Mouse (Mus musculus): ENCODE data around the gene Gzmg. TPM values are rescaled to one million over a fixed set of nuclear protein-coding genes. Genes with fewer than 3 reads are reported as not detected.
A peak's percentile ranks its signal among the peaks of the same experiment; 100 is the strongest.
"Not testable (repeated sequence)": the region's sequence is repeated elsewhere in the genome, so short reads cannot be mapped to it uniquely, and the experiment has no call there.

Gzmg gene
- polyA plus RNA-seq, 1 experiment from 2014 or later = 5.3 TPM

DNA sequence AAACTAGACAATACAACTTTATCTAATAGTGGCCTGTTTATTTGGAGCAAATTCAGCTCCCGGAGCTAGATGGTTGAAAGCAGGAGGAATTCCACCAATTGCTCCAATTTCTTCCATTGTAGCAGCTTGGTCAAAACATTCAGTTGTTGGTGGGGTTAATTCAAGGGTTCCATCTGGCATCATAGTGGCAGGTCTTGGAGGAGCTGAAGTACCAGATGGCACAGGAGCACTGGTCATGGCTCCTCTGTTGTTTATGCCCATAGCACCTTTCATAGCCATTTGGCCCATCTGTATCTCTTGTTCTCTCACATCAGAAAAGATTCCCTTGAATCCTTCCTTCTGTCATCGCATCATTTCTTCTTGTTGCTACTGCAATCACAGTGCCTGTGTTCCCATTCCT is 2.7 kb upstream of the Gzmg start:
- ChIA-PET POLR2A (no interaction called here), CTCF (no interaction called here)
- in situ Hi-C loops (cut with MboI; ENCODE audit: low pct_unique_long_range_greater_than_20kb) = no loop called here

DNA sequence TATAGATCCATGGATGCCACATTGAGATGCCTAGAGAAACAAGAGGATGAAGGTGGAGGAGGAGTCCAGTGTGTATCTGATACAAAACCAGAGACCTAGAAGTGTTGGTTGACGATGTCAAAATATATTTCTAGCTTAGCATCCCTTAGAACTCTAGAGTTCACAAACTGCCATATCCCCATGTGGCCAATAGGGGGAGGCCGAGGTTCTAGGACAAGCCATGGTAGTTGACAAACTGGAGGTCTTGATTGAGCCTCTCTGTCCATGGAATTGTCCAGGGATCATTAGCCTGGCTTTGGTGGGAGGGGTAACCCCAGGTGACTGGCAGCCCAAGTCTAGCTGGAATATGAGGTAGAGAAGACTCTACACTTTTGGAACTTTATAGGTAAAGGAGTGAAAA is 4.0 kb downstream of the Gzmg start:
- CTCF ChIA-PET = interaction anchor here (1.3 kb wide), 1 partner anchor 9 kb away, joined by 3 read pairs; no protein-coding TSS in a partner anchor
- POLR2A ChIA-PET = interaction anchor here (0.9 kb wide), 1 partner anchor 13 kb away, joined by 3 read pairs; no protein-coding TSS in a partner anchor

More for the DNA sequence above, 2.7 kb upstream of the Gzmg start:
- H3K27me3 ChIP-seq = peaks cover 7% of the 10 kb centered on the region
- ATAC-seq = no peak
- no peak for TF ChIP-seq CTCF (IDR thresholded peaks at IDR 0.05)
- no peak for DNase-seq (ENCODE audit: low read depth, low spot score)

DNA sequence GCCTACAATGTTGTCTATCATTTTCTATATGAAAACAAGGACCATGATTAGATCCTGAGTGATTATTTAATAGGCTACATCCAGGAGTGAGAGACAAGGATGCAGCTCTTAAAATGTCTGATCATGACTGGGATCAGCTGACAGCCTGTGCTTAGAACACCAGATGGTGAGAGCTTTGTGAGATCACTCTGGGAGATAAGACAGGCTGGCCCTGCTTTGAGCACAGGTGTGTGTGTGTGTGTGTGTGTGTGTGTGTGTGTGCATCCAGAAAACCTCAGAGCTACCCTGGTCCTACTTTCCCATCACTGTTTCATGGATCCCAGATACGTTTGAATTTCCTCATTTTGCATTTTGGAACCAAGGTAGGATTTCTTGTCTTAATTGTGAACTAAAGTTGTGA is 25.7 kb downstream of the Gzmg start:
- H3K27me3 ChIP-seq; DNase-seq (ENCODE audit: low read depth, low spot score); POLR2A ChIA-PET; in situ Hi-C loops (cut with MboI; ENCODE audit: low pct_unique_long_range_greater_than_20kb); CTCF ChIA-PET; ATAC-seq: not testable (repeated sequence)

More for the DNA sequence above, 4.0 kb downstream of the Gzmg start:
- ATAC-seq (no peak), DNase-seq (ENCODE audit: low read depth, low spot score) (no peak)
- peak; percentile 33 for TF ChIP-seq CTCF (IDR thresholded peaks at IDR 0.05)
- H3K27me3 ChIP-seq = peaks cover 4% of the 10 kb centered on the region
- in situ Hi-C loops (cut with MboI; ENCODE audit: low pct_unique_long_range_greater_than_20kb) = no loop called here

DNA sequence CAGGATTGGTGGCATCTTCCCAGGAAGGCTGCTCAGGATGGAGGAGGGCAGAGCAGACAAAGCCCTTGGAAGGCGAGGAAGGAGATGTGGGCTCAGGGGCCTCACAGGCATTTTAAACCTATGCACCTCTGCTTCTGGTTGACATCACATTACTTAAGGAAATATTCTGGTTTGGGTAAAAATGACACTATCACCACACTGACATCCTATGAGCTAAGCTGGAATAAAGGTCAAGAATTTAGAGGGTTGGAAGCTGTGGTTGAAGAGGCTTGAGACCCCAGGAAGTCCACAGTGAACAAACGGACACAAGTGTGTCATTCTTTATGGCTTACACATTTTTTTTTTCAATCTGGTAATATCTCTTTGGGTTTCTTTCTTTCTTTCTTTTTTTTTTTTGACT is 26.9 kb downstream of the Gzmg start, which contains the start of gene Gzmd:
Gene Gzmd, minus strand, starts transcription at position 101 of the 400 bp plus-strand sequence.
- ATAC-seq; DNase-seq (ENCODE audit: low read depth, low spot score); CTCF ChIA-PET; POLR2A ChIA-PET; H3K27me3 ChIP-seq; in situ Hi-C loops (cut with MboI; ENCODE audit: low pct_unique_long_range_greater_than_20kb): not testable (repeated sequence)

GRCm38 (mm10) chr14:56128341-56128740 is 31.0 kb downstream of the Gzmg start:
- DNase-seq (ENCODE audit: low read depth, low spot score) = no peak
- ATAC-seq = no peak
- TF ChIP-seq CTCF (IDR thresholded peaks at IDR 0.05) = peak; percentile 44
- POLR2A ChIA-PET = no interaction called here
- in situ Hi-C loops (cut with MboI; ENCODE audit: low pct_unique_long_range_greater_than_20kb) = no loop called here
- H3K27me3 ChIP-seq = no peaks in the 10 kb centered on the region
- CTCF ChIA-PET = interaction anchor here (0.7 kb wide), 1 partner anchor 93 kb away, joined by 3 read pairs; no protein-coding TSS in a partner anchor

GRCm38 (mm10) chr14:56123516-56123915 is 35.9 kb downstream of the Gzmg start:
- H3K27me3 ChIP-seq = no peaks in the 10 kb centered on the region
- ChIA-PET POLR2A (no interaction called here), CTCF (no interaction called here)
- in situ Hi-C loops (cut with MboI; ENCODE audit: low pct_unique_long_range_greater_than_20kb) = no loop called here
- no peak for TF ChIP-seq CTCF (IDR thresholded peaks at IDR 0.05)
- DNase-seq (ENCODE audit: low read depth, low spot score) (no peak), ATAC-seq (no peak)

DNA sequence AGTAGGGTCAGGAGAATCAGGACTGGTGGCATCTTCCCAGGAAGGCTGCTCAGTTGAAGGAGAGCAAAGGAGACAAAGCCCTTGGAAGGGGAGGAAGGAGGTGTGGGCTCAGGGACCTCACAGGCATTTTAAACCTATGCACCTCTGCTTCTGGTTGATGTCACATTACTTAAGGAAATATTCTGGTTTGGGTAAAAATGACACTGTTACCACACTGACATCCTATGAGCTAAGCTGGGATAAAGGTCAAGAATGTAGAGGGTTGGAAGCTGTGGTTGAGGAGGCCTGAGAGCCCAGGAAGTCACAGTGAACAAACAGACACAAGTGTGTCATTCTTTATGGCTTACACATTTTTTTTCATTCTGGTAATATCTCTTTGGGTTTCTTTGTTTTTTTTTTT is 38.9 kb downstream of the Gzmg start, which contains the start of gene Gzme:
Gene Gzme, minus strand, starts transcription at position 101 of the 400 bp plus-strand sequence.
- no peak for DNase-seq (ENCODE audit: low read depth, low spot score)
- in situ Hi-C loops (cut with MboI; ENCODE audit: low pct_unique_long_range_greater_than_20kb) = no loop called here
- CTCF ChIA-PET = no interaction called here
- H3K27me3 ChIP-seq = peaks cover 5% of the 10 kb centered on the region
- no peak for TF ChIP-seq CTCF (IDR thresholded peaks at IDR 0.05)
- no peak for ATAC-seq
- POLR2A ChIA-PET = no interaction called here

- DNase-seq (ENCODE audit: low read depth, low spot score); CTCF ChIA-PET; POLR2A ChIA-PET; in situ Hi-C loops (cut with MboI; ENCODE audit: low pct_unique_long_range_greater_than_20kb); ATAC-seq; H3K27me3 ChIP-seq: not testable (repeated sequence)
These were observed 43.7 kb downstream of the Gzmg start for GRCm38 (mm10) chr14:56115531-56116310.

Other genes starting within 250 kb of the Gzmg start
- not detected for gene Cma1, start 214.9 kb downstream of the Gzmg start, polyA plus RNA-seq (2021)
- gene Cma2, start 208.6 kb downstream of the Gzmg start, polyA plus RNA-seq (2021) = not detected
- not detected for gene Mcpt1, start 141.6 kb downstream of the Gzmg start, polyA plus RNA-seq (2021)
- gene Mcpt9, start 129.1 kb downstream of the Gzmg start, polyA plus RNA-seq (2021) = not detected
- gene Mcpt2, start 117.5 kb downstream of the Gzmg start, polyA plus RNA-seq (2021) = not detected
- not detected for gene Mcpt4, start 97.3 kb downstream of the Gzmg start, polyA plus RNA-seq (2021)
- 0.50 TPM for gene Mcpt8, start 74.3 kb downstream of the Gzmg start, polyA plus RNA-seq (2021)
- gene Ctsg, start 57.0 kb downstream of the Gzmg start, polyA plus RNA-seq (2021) = not detected
- 59.1 TPM for gene Gzme, start 39.0 kb downstream of the Gzmg start, polyA plus RNA-seq (2021)
- gene Gzmd, start 27.0 kb downstream of the Gzmg start, polyA plus RNA-seq (2021) = 4.2 TPM
- gene Gzmn, start 15.0 kb upstream of the Gzmg start, polyA plus RNA-seq (2021) = 0.06 TPM
- gene Gzmf, start 51.8 kb upstream of the Gzmg start, polyA plus RNA-seq (2021) = 2.8 TPM
- not detected for gene Gzmc, start 75.1 kb upstream of the Gzmg start, polyA plus RNA-seq (2021)
- 0.06 TPM for gene Gzmb, start 102.7 kb upstream of the Gzmg start, polyA plus RNA-seq (2021)
- gene Atp12a, start 205.5 kb upstream of the Gzmg start, polyA plus RNA-seq (2021) = not detected
- gene Rnf17, start 243.0 kb upstream of the Gzmg start, polyA plus RNA-seq (2021) = not detected